20 mouse cellular contexts compared by ENCODE assay signal in the genomic region with DNA sequence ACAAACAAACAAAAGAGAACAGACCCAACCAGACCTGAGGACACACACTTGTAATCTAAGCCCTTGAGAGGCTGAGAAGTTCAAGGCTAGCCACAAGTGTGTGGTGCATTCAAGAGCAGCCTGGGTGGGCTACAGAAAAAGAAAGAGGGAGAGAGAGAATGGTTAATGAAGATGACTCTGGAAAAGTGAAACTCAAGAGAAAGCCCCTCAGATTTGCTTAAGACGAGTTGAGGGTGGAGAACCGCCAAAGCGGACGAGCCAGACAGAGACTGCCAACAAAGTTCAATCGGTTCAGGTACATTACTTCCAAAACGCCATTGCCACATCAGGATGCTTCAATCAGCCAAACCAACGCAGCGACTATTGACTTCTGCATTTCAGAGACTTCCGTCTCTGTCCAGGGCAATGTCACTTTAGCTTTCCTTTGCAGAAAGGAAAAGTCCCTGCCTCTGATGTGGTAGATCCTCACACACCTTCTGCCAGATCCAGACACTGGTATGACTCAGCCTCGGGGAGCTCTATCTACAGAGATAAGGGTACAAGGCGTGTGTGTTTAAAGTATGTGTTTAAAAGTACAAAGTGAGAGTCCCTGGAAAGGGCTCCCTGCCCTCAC. TPM values are rescaled to one million over a fixed set of nuclear protein-coding genes. Genes with fewer than 3 reads are reported as not detected.
A peak's percentile ranks its signal among the peaks of the same experiment; 100 is the strongest.
DNase-seq lines count a peak whose midpoint lies in the region; ATAC-seq and TF ChIP-seq lines count a peak whose summit lies in the region.
"Had no signal": no experiment of that assay in that cellular context is flagged by ENCODE, and none has a peak within 500 bp of the region (broad histone marks: within the 10 kb centered on the region; RNA-seq: fewer than 3 reads in every experiment).

No protein-coding gene starts in this region.

- H3K36me3 ChIP-seq in liver, embryonic 11.5 days (ENCODE audit: control insufficient read depth, insufficient read depth, low read length) = no peaks in the 10 kb centered on the region
- no peaks in the 10 kb centered on the region for H3K36me3 ChIP-seq in neural tube, embryonic 15.5 days
- H3K36me3 ChIP-seq: embryonic facial prominence, embryonic 15.5 days; heart, embryonic 10.5 days; limb, embryonic 12.5 days; midbrain, embryonic 10.5 days had no signal

- peaks cover 11% of the 10 kb centered on the region for H3K4me1 ChIP-seq in liver, embryonic 11.5 days (replicated peaks; ENCODE audit: control insufficient read depth, insufficient read depth, low read length)
- peaks cover 6% of the 10 kb centered on the region; the same call in 1 of the 2 replicates for H3K4me1 ChIP-seq in neural tube, embryonic 15.5 days

- intact Hi-C loops in gastrocnemius, adult 2 months (cut with DNase I) = no loop called here

- no peak overlapping the region for H3K27ac ChIP-seq in gastrocnemius, adult 2 months
- H3K27ac ChIP-seq in liver, embryonic 11.5 days (ENCODE audit: low read depth, low read length) = no peak overlapping the region
- no peak overlapping the region for H3K27ac ChIP-seq in neural tube, embryonic 15.5 days (replicated peaks)
- H3K27ac ChIP-seq: embryonic facial prominence, embryonic 15.5 days; heart, embryonic 10.5 days; limb, embryonic 12.5 days; midbrain, embryonic 10.5 days had no signal

- DNase-seq in gastrocnemius, adult 2 months = peak; percentile 6
- no peak for DNase-seq in gastrocnemius, adult 18-20 months (ENCODE audit: low spot score)
- peak; percentile 60 for DNase-seq in T-cell, adult 2 months (ENCODE audit: low spot score)
- peak; percentile 29 for DNase-seq in liver, embryonic 11.5 days (ENCODE audit: low spot score)
- DNase-seq in layer of hippocampus, postnatal 36 days = no peak
- DNase-seq in retina, embryonic 14.5 days (ENCODE audit: low spot score) = no peak
- DNase-seq: adrenal gland, postnatal 10 days; cerebellum, adult 9-10 months; kidney, adult 8-10 months; thymus, postnatal 14 days had no signal

- H3K4me3 ChIP-seq in gastrocnemius, adult 2 months = no peak overlapping the region
- no peak overlapping the region for H3K4me3 ChIP-seq in liver, embryonic 11.5 days (ENCODE audit: low read depth, low read length)
- H3K4me3 ChIP-seq in neural tube, embryonic 15.5 days (replicated peaks) = no peak overlapping the region
- H3K4me3 ChIP-seq: embryonic facial prominence, embryonic 15.5 days; heart, embryonic 10.5 days; limb, embryonic 12.5 days; midbrain, embryonic 10.5 days had no signal

- no peaks in the 10 kb centered on the region for H3K9me3 ChIP-seq in liver, embryonic 11.5 days (ENCODE audit: control insufficient read depth, low read length)
- no peaks in the 10 kb centered on the region for H3K9me3 ChIP-seq in neural tube, embryonic 15.5 days (replicated peaks)
- H3K9me3 ChIP-seq: embryonic facial prominence, embryonic 15.5 days; heart, embryonic 10.5 days; limb, embryonic 12.5 days; midbrain, embryonic 10.5 days had no signal

- H3K4me2 ChIP-seq in liver, embryonic 11.5 days = peak overlapping the region; percentile 2; the same call in 1 of the 2 replicates
- H3K4me2 ChIP-seq in neural tube, embryonic 15.5 days = no peak overlapping the region
- H3K4me2 ChIP-seq: embryonic facial prominence, embryonic 15.5 days; limb, embryonic 12.5 days had no signal

- 57% methylated on average over 11 of the region's 11 CpGs for WGBS in liver, embryonic 11.5 days
- 84% methylated on average over 11 of the region's 11 CpGs for WGBS in neural tube, embryonic 15.5 days

- ATAC-seq in liver, embryonic 11.5 days (replicated peaks; ENCODE audit: low FRiP score) = no peak; the same call in 1 of the 2 replicates
- peak; percentile 67 for ATAC-seq in megakaryocyte-erythroid progenitor cell, adult 5-6 weeks (replicated peaks; ENCODE audit: low FRiP score, low TSS enrichment, poor library complexity, severe bottlenecking)
- no peak for ATAC-seq in neural tube, embryonic 15.5 days (ENCODE audit: low FRiP score)
- ATAC-seq: forebrain, embryonic 14.5 days; hindbrain, embryonic 16.5 days; lung, postnatal 0 days had no signal

- H3K27me3 ChIP-seq in liver, embryonic 11.5 days (replicated peaks; ENCODE audit: control insufficient read depth, insufficient read depth, low read length) = no peaks in the 10 kb centered on the region
- H3K27me3 ChIP-seq in neural tube, embryonic 15.5 days (replicated peaks) = no peaks in the 10 kb centered on the region
- H3K27me3 ChIP-seq: embryonic facial prominence, embryonic 15.5 days had no signal

- TF ChIP-seq CTCF in gastrocnemius, adult 2 months (IDR thresholded peaks at IDR 0.05) = no peak

- no peak overlapping the region for H3K9ac ChIP-seq in liver, embryonic 11.5 days (ENCODE audit: low read depth, low read length)
- no peak overlapping the region for H3K9ac ChIP-seq in neural tube, embryonic 15.5 days (replicated peaks)
- H3K9ac ChIP-seq: embryonic facial prominence, embryonic 15.5 days; limb, embryonic 12.5 days had no signal

RNA-seq across cellular contexts. Expression of gene Tlcd2, which starts 11.1 kb away (rescaled TPM):
- 1 to 10 TPM; 2.6 to 3.1 TPM for total RNA-seq in gastrocnemius, adult 2 months (2021)
- total RNA-seq in gastrocnemius, adult 18-20 months (2021) = 1 to 10 TPM; 2.6 to 2.9 TPM
- 29.8 and 33.0 TPM in 2 replicates for polyA plus RNA-seq in liver, embryonic 11.5 days (2014; fragmentation: Nextera tagmentation; extraction: Ambion mirVana)
- total RNA-seq in megakaryocyte-erythroid progenitor cell, adult 5-6 weeks (2014; fragmentation: Nextera tagmentation) = 13.8 and 19.9 TPM in 2 replicates
- total RNA-seq in megakaryocyte-erythroid progenitor cell, adult 5-6 weeks (2017) = 9.5 and 14.7 TPM in 2 replicates
- under 1 TPM; 0.40 to 0.85 TPM for total RNA-seq in layer of hippocampus, postnatal 36 days (2021)
- polyA plus RNA-seq in neural tube, embryonic 15.5 days (2015; fragmentation: Nextera tagmentation; extraction: Ambion mirVana) = 2.4 and 8.5 TPM in 2 replicates

RNA-seq across cellular contexts. Expression of gene Prpf8, which starts 14.0 kb away (rescaled TPM):
- total RNA-seq in gastrocnemius, adult 2 months (2021) = 10 to 100 TPM; 69.3 to 76.7 TPM
- total RNA-seq in gastrocnemius, adult 18-20 months (2021) = 10 to 100 TPM; 70.1 to 70.9 TPM
- polyA plus RNA-seq in liver, embryonic 11.5 days (2014; fragmentation: Nextera tagmentation; extraction: Ambion mirVana) = 105 and 119 TPM in 2 replicates
- 160 and 198 TPM in 2 replicates for total RNA-seq in megakaryocyte-erythroid progenitor cell, adult 5-6 weeks (2014; fragmentation: Nextera tagmentation)
- 118 and 144 TPM in 2 replicates for total RNA-seq in megakaryocyte-erythroid progenitor cell, adult 5-6 weeks (2017)
- 100 to 1,000 TPM; 126 to 130 TPM for total RNA-seq in layer of hippocampus, postnatal 36 days (2021)
- polyA plus RNA-seq in neural tube, embryonic 15.5 days (2015; fragmentation: Nextera tagmentation; extraction: Ambion mirVana) = 43.9 and 44.3 TPM in 2 replicates

RNA-seq across cellular contexts. Expression of gene Wdr81, which starts 18.1 kb away (rescaled TPM):
- 1 to 10 TPM; 4.9 to 6.4 TPM for total RNA-seq in gastrocnemius, adult 2 months (2021)
- 1 to 10 TPM; 4.5 to 5.5 TPM for total RNA-seq in gastrocnemius, adult 18-20 months (2021)
- polyA plus RNA-seq in liver, embryonic 11.5 days (2014; fragmentation: Nextera tagmentation; extraction: Ambion mirVana) = 21.8 and 21.9 TPM in 2 replicates
- total RNA-seq in megakaryocyte-erythroid progenitor cell, adult 5-6 weeks (2014; fragmentation: Nextera tagmentation) = 24.6 and 32.2 TPM in 2 replicates
- 7.1 and 23.4 TPM in 2 replicates for total RNA-seq in megakaryocyte-erythroid progenitor cell, adult 5-6 weeks (2017)
- total RNA-seq in layer of hippocampus, postnatal 36 days (2021) = 10 to 100 TPM; 20.6 to 22.6 TPM
- 6.3 and 6.6 TPM in 2 replicates for polyA plus RNA-seq in neural tube, embryonic 15.5 days (2015; fragmentation: Nextera tagmentation; extraction: Ambion mirVana)

RNA-seq across cellular contexts. Expression of gene Serpinf2, which starts 33.2 kb away (rescaled TPM):
- total RNA-seq in gastrocnemius, adult 2 months (2021) = not detected
- under 1 TPM in 1 of 2 experiments, not detected in 1; 0.36 TPM for total RNA-seq in gastrocnemius, adult 18-20 months (2021)
- polyA plus RNA-seq in liver, embryonic 11.5 days (2014; fragmentation: Nextera tagmentation; extraction: Ambion mirVana) = 321 and 377 TPM in 2 replicates
- 1.3 TPM in 1 of 2 replicates, not detected in the other for total RNA-seq in megakaryocyte-erythroid progenitor cell, adult 5-6 weeks (2014; fragmentation: Nextera tagmentation)
- not detected in 2 replicates for total RNA-seq in megakaryocyte-erythroid progenitor cell, adult 5-6 weeks (2017)
- under 1 TPM; 0.40 to 0.50 TPM for total RNA-seq in layer of hippocampus, postnatal 36 days (2021)
- 0.33 and 1.6 TPM in 2 replicates for polyA plus RNA-seq in neural tube, embryonic 15.5 days (2015; fragmentation: Nextera tagmentation; extraction: Ambion mirVana)
- total RNA-seq: heart, postnatal 25 days had no signal
- polyA plus RNA-seq: forebrain, embryonic 14.5 days; midbrain, embryonic 10.5 days had no signal

RNA-seq across cellular contexts. Expression of gene Rilp, which starts 37.3 kb away (rescaled TPM):
- total RNA-seq in gastrocnemius, adult 2 months (2021) = 10 to 100 TPM; 33.4 to 41.9 TPM
- 10 to 100 TPM; 31.5 to 32.4 TPM for total RNA-seq in gastrocnemius, adult 18-20 months (2021)
- 1.2 and 1.5 TPM in 2 replicates for polyA plus RNA-seq in liver, embryonic 11.5 days (2014; fragmentation: Nextera tagmentation; extraction: Ambion mirVana)
- total RNA-seq in megakaryocyte-erythroid progenitor cell, adult 5-6 weeks (2014; fragmentation: Nextera tagmentation) = 1.5 TPM in 1 of 2 replicates, not detected in the other
- 0.72 TPM in 1 of 2 replicates, not detected in the other for total RNA-seq in megakaryocyte-erythroid progenitor cell, adult 5-6 weeks (2017)
- 1 to 10 TPM in 1 of 2 experiments, under 1 TPM in 1; 0.90 to 1.3 TPM for total RNA-seq in layer of hippocampus, postnatal 36 days (2021)
- 2.8 and 3.1 TPM in 2 replicates for polyA plus RNA-seq in neural tube, embryonic 15.5 days (2015; fragmentation: Nextera tagmentation; extraction: Ambion mirVana)

Comparison
In these comparisons a context has a peak if more than half of its experiments do, and no peak if none do; other contexts are left out.
1. DNase-seq: peak in gastrocnemius, adult 2 months (single experiment), T-cell, adult 2 months (single experiment) and liver, embryonic 11.5 days (single experiment); none in gastrocnemius, adult 18-20 months (single experiment), layer of hippocampus, postnatal 36 days (0 of 2) and retina, embryonic 14.5 days (single experiment).